Mouse (Mus musculus) ES-CJ7 (cell line): Measurements from ENCODE around the gene Olfr1318.

Experiments
- DNase-seq: peaks from one replicate; pipeline ENCODE4 v3.0.0; 2011; ENCODE audit warnings: low read depth, low spot score

Gene Olfr1318

DNA sequence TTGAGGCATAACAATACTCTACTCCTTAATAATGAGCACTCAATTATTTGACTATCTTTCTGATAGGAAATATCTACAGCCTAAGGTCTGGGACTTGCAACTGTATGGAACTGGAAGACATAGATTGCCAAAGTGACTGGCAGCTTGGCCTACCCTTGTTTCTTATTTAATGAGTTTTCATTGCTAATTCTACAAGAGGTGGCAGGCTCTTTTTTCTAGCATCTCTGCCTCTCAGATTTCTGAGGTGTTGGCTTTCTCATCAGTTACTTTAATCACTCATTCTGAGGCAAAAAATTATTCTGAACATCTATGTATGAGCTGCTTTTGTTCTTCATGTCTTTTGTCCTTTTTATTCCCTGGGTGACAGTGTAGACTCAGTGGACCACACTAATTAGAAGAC lies at the start of gene Olfr1318:
Gene Olfr1318 (plus strand): TSS at position 301 of the 400 bp plus-strand sequence.
- DNase-seq: no peak

DNA sequence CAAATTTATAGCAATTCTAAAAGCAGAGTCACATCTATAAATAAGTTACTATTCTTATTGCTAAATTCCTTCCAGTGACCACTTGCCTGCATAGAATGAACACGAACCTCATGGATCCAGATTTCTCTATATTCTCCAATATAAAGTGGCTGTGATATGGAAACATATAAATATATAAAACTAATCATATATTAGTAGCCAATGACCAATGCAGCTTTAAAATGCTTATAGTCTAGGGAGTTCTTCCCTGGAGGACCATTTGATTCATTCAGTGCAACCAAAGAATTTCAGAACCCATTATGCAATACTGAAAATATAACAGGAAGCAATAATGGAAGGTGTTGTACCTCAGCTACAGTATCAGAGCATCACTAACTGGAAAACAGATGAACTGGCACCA lies 38.7 kb upstream of the Olfr1318 start, which contains the start of gene Olfr1315-ps1:
Gene Olfr1315-ps1 (minus strand): TSS at position 101 of the 400 bp plus-strand sequence.
- no peak for DNase-seq

DNA sequence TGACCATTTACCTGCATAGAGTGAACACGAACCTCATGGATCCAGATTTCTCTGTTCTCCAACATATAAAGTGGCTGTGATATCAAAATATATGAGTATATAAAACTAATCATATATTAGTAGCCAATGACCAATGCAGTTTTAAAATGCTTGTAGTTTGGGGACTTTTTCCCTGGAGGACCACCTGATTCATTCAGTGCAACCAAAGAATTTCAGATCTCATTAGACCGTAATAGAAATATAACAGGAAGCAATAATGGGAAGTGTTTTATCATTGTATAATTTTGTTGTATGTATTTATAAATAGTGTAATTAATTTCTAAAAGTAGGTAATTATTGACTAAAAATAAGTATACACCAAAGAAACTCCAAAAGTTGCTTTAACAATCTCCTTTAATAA lies 19.1 kb upstream of the Olfr1318 start, which contains the start of gene Olfr1316:
Gene Olfr1316 (minus strand): TSS at position 101 of the 400 bp plus-strand sequence.
- no peak for DNase-seq

DNA sequence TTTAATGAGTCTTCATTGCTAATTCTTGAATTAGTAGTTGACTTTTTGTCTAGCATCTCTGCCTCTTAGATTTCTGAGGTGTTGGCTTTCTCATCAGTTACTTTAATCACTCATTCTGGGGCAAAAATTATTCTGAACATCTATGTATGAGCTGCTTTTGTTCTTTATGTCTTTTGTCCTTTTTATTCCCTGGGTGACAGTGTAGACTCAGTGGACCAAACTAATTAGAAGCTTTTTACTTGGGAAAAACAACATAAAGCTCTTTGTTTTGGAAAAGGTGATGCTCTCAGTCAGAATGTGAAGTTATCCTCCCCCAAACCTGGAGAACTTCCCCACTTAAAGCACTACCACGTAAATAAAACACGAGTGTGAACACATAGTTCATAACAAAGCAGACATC lies 14.0 kb upstream of the Olfr1318 start, which contains the start of gene Olfr1317:
Gene Olfr1317 (plus strand): TSS at position 301 of the 400 bp plus-strand sequence.
- no peak for DNase-seq

DNA sequence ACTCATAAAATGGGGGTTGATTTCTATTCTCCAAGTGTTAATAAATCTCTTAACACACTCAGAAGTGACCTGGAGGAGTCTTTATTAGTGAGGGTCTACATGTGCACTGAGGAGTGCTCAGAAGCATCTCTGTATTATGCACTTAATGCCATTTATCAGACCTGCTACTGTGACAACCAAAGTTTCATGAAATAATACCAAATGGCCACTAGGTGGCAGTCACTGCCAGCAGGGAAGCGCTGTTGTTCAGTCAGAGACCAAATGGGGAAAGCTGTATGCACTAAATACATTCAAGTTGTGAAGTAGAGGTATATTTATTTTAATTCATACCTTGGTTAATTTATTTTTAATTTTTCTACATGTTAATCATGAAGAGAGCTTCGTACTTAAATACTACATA lies 42.9 kb downstream of the Olfr1318 start:
- DNase-seq: peak; percentile 63

DNA sequence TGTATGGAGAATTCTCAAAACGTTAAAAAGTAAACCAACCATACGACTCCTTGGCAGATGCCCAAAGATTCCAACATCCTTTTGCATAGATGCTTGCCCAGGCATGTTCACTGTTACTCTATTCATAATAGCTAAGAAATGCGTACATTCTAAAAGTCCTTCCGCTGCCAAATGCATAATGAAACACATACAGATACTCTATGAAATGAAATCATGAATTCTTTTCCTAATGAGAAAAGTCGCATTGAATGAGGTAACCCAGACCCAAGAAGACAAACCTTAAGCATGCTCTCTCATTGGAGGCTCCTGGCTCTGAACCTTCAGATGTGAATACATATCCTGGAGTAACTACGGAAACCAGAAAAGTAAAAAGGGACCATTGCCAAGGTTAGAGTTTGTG lies 49.1 kb downstream of the Olfr1318 start:
- DNase-seq: no peak
